Mouse (Mus musculus): Measurements from ENCODE around the gene Insyn1. TPM values are rescaled to one million over a fixed set of nuclear protein-coding genes. Genes with fewer than 3 reads are reported as not detected.

Gene Insyn1
- total RNA-seq, 2 experiments from 2014 or later = not detected

- no peak for ATAC-seq (replicated peaks; ENCODE audit: low FRiP score, low TSS enrichment, poor library complexity, severe bottlenecking)
These were observed 36.7 kb downstream of the Insyn1 start for GRCm38 (mm10) chr9:58525108-58525507.

GRCm38 (mm10) chr9:58527841-58528240, 39.4 kb downstream of the Insyn1 start:
- no peak for ATAC-seq (replicated peaks; ENCODE audit: low FRiP score, low TSS enrichment, poor library complexity, severe bottlenecking)

GRCm38 (mm10) chr9:58530407-58530806, 42.0 kb downstream of the Insyn1 start:
- no peak for ATAC-seq (replicated peaks; ENCODE audit: low FRiP score, low TSS enrichment, poor library complexity, severe bottlenecking)

- no peak for ATAC-seq (replicated peaks; ENCODE audit: low FRiP score, low TSS enrichment, poor library complexity, severe bottlenecking)
These were observed 43.8 kb downstream of the Insyn1 start for GRCm38 (mm10) chr9:58532236-58532635.

- no peak for ATAC-seq (replicated peaks; ENCODE audit: low FRiP score, low TSS enrichment, poor library complexity, severe bottlenecking)
These were observed 44.9 kb downstream of the Insyn1 start for GRCm38 (mm10) chr9:58533322-58533721.

- peak; percentile 73 for ATAC-seq (replicated peaks; ENCODE audit: low FRiP score, low TSS enrichment, poor library complexity, severe bottlenecking)
These were observed 46.4 kb downstream of the Insyn1 start for GRCm38 (mm10) chr9:58534766-58535165.

- ATAC-seq (replicated peaks; ENCODE audit: low FRiP score, low TSS enrichment, poor library complexity, severe bottlenecking) = peak; percentile 58
These were observed 47.2 kb downstream of the Insyn1 start for GRCm38 (mm10) chr9:58535447-58536134.

- ATAC-seq (replicated peaks; ENCODE audit: low FRiP score, low TSS enrichment, poor library complexity, severe bottlenecking) = no peak
These were observed 49.4 kb downstream of the Insyn1 start for GRCm38 (mm10) chr9:58537774-58538173.

GRCm38 (mm10) chr9:58539886-58540285, 51.5 kb downstream of the Insyn1 start:
- ATAC-seq (replicated peaks; ENCODE audit: low FRiP score, low TSS enrichment, poor library complexity, severe bottlenecking) = peak; percentile 73

GRCm38 (mm10) chr9:58541895-58542338, 53.5 kb downstream of the Insyn1 start:
- peak; percentile 63 for ATAC-seq (replicated peaks; ENCODE audit: low FRiP score, low TSS enrichment, poor library complexity, severe bottlenecking)

GRCm38 (mm10) chr9:58544879-58545324, 56.5 kb downstream of the Insyn1 start:
- ATAC-seq (replicated peaks; ENCODE audit: low FRiP score, low TSS enrichment, poor library complexity, severe bottlenecking) = no peak

- no peak for ATAC-seq (replicated peaks; ENCODE audit: low FRiP score, low TSS enrichment, poor library complexity, severe bottlenecking)
These were observed 57.0 kb downstream of the Insyn1 start for GRCm38 (mm10) chr9:58545428-58545827.

GRCm38 (mm10) chr9:58546630-58547360, 58.4 kb downstream of the Insyn1 start:
- ATAC-seq (replicated peaks; ENCODE audit: low FRiP score, low TSS enrichment, poor library complexity, severe bottlenecking) = no peak

- ATAC-seq (replicated peaks; ENCODE audit: low FRiP score, low TSS enrichment, poor library complexity, severe bottlenecking) = no peak
These were observed 60.5 kb downstream of the Insyn1 start for GRCm38 (mm10) chr9:58548897-58549296.

Other genes starting within 250 kb of the Insyn1 start
- 126 and 134 TPM in 2 replicates for gene Pml, start 238.8 kb upstream of the Insyn1 start, total RNA-seq (2014; fragmentation: Nextera tagmentation)
- gene Pml, start 238.8 kb upstream of the Insyn1 start, total RNA-seq (2017) = 34.2 and 38.1 TPM in 2 replicates
- gene Stoml1, start 235.4 kb upstream of the Insyn1 start, total RNA-seq (2014; fragmentation: Nextera tagmentation) = 4.7 and 17.9 TPM in 2 replicates
- 3.5 and 5.3 TPM in 2 replicates for gene Stoml1, start 235.4 kb upstream of the Insyn1 start, total RNA-seq (2017)
- gene Loxl1, start 175.4 kb upstream of the Insyn1 start, total RNA-seq (2014; fragmentation: Nextera tagmentation) = not detected in 2 replicates
- gene Loxl1, start 175.4 kb upstream of the Insyn1 start, total RNA-seq (2017) = not detected in 2 replicates
- gene Tbc1d21, start 118.1 kb upstream of the Insyn1 start, total RNA-seq (2014; fragmentation: Nextera tagmentation) = not detected in 2 replicates
- gene Tbc1d21, start 118.1 kb upstream of the Insyn1 start, total RNA-seq (2017) = not detected in 2 replicates
- gene Cd276, start 66.8 kb downstream of the Insyn1 start, total RNA-seq (2014; fragmentation: Nextera tagmentation) = 0.45 TPM in 1 of 2 replicates, not detected in the other
- gene Cd276, start 66.8 kb downstream of the Insyn1 start, total RNA-seq (2017) = not detected in 2 replicates
- 142 and 165 TPM in 2 replicates for gene Nptn, start 93.6 kb downstream of the Insyn1 start, total RNA-seq (2014; fragmentation: Nextera tagmentation)
- 73.2 and 106 TPM in 2 replicates for gene Nptn, start 93.6 kb downstream of the Insyn1 start, total RNA-seq (2017)

Measured in megakaryocyte-erythroid progenitor cell, adult 5-6 weeks (primary cell).